Mouse (Mus musculus): ENCODE results near the gene Ltbr.

DNA sequence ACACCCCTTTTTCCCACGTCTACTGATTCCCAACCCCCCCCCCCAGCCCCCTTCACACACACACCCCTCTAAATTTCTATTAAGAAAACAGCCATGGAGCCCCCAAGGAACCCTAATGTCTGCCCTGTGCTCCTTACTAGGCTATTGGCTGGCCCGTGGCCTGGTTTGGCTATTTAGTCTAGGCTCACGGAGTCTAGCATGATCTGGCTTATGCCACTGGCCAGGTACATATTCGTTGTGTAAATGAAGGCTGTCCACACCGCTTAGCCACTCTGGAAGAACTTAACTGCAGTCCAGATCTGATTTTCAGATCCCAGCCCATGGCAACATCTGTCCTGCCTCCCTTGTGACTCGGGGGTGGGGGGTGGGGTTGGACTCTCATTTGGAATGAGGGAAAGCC is 1.1 kb upstream of the Ltbr start:
- TF ChIP-seq CTCF (IDR thresholded peaks at IDR 0.05; ENCODE audit: control insufficient read depth, insufficient read depth, insufficient read length) (no peak), USF1 (IDR thresholded peaks at IDR 0.05; ENCODE audit: low read depth) (no peak), FOSL1 (IDR thresholded peaks at IDR 0.05; ENCODE audit: insufficient read depth, low read length, poor library complexity, severe bottlenecking) (no peak), MAX (IDR thresholded peaks at IDR 0.05) (no peak), CEBPB (IDR thresholded peaks at IDR 0.05; ENCODE audit: low read depth) (no peak)
